Mouse (Mus musculus) liver, embryonic 14.5 days (tissue): ENCODE results near the gene Tmem81. TPM values are rescaled to one million over a fixed set of nuclear protein-coding genes. Genes with fewer than 3 reads are reported as not detected.

Experiments
- ATAC-seq: fragments of 200-750 bp; cut with Nextera tagmentation; 2 replicates; pipeline ENCODE4 v1.8.0; 2017; ENCODE audit warnings: moderate number of reproducible peaks, mild to moderate bottlenecking, moderate library complexity; ENCODE audit not compliant: insufficient read depth
- DNase-seq, 3 experiments: peaks; one replicate each; pipeline ENCODE4 v3.0.0-alpha.2; 2012 to 2013; ENCODE audit warnings: low read depth in 3 of 3, low spot score in 3 of 3
- H3K27ac ChIP-seq: fragments of 300-500 bp; sonication (generic); 2 replicates; pipeline ENCODE4 v1.5.1; 2014; ENCODE audit warnings: moderate library complexity, mild to moderate bottlenecking, control low read depth, inconsistent platforms
- H3K27me3 ChIP-seq: fragments of 300-500 bp; sonication (generic); 2 replicates; pipeline ENCODE4 v1.6.1; 2014; ENCODE audit warnings: mild to moderate bottlenecking, low read length, moderate library complexity; ENCODE audit not compliant: control insufficient read depth, insufficient read depth
- H3K36me3 ChIP-seq: fragments of 300-500 bp; sonication (generic); replicated peaks from 2 replicates; pipeline ENCODE4 v1.6.1; 2014; ENCODE audit warnings: low read depth; ENCODE audit not compliant: control insufficient read depth, insufficient read depth
- H3K4me1 ChIP-seq, 2 experiments: fragments of 200-500 bp in 1 of 2; fragments of 300-500 bp in 1 of 2; sonication (generic) in 1 of 2; replicated peaks; 2 replicates each; pipeline ENCODE4 v1.6.1; 2012 to 2014; ENCODE audit warnings: antibody characterized with exemption in 1 of 2, inconsistent platforms in 1 of 2, low read length in 1 of 2; ENCODE audit not compliant: control insufficient read depth in 2 of 2, insufficient read depth in 2 of 2
- H3K4me2 ChIP-seq: fragments of 300-500 bp; sonication (generic); 2 replicates; pipeline ENCODE4 v1.6.1; 2014; ENCODE audit warnings: low read depth, mild to moderate bottlenecking, control low read depth, moderate library complexity
- H3K4me3 ChIP-seq, 2 experiments: fragments of 200-500 bp in 1 of 2; fragments of 300-500 bp in 1 of 2; sonication (generic) in 1 of 2; 2 replicates each; pipeline ENCODE4 v1.5.1; 2012 to 2014; ENCODE audit warnings: low read depth in 2 of 2, low read length in 2 of 2, mild to moderate bottlenecking in 2 of 2, control low read depth in 1 of 2, inconsistent platforms in 1 of 2, moderate library complexity in 1 of 2; ENCODE audit not compliant: insufficient read depth in 1 of 2
- H3K9ac ChIP-seq: fragments of 300-500 bp; sonication (generic); replicated peaks from 2 replicates; pipeline ENCODE4 v1.6.1; 2014; ENCODE audit warnings: mild to moderate bottlenecking, control low read depth, moderate library complexity
- H3K9me3 ChIP-seq: fragments of 300-500 bp; sonication (generic); 2 replicates; pipeline ENCODE4 v1.6.1; 2016; ENCODE audit warnings: low read length, mixed read lengths; ENCODE audit not compliant: control insufficient read depth
- CTCF ChIP-seq: IDR thresholded peaks from 2 replicates; pipeline ENCODE4 v1.5.1; 2016; ENCODE audit warnings: antibody characterized with exemption, low read depth, control low read depth
- EP300 ChIP-seq: IDR thresholded peaks from 2 replicates; pipeline ENCODE4 v1.6.1; 2016; ENCODE audit warnings: antibody characterized with exemption, low read depth
- WGBS: fragments of 180-500 bp; shearing (Covaris S2); extraction: QIAGEN DNeasy Blood & Tissue Kit; methylation state at CpG from one replicate; pipeline ENCODE4 v1.1.7; 2014; ENCODE audit not compliant: insufficient replicate concordance; 5-methylcytosine and 5-hydroxymethylcytosine counted together
- polyA plus RNA-seq, 2 experiments: library from polyadenylated mRNA; depleted of rRNA in 1 of 2; stranded (reverse) in 1 of 2; unstranded in 1 of 2; fragments of >200 nt; fragmentation: Nextera tagmentation in 1 of 2; extraction: Ambion mirVana in 1 of 2; gene quantifications; 2 replicates each; pipeline versions ENCODE4 v1.2.1 to v1.2.3; 2012 to 2014

The Tmem81 gene
- polyA plus RNA-seq, 2 experiments = 0.88 to 1.3 TPM

GRCm38 (mm10) chr1:132536416-132536815 lies 30.4 kb downstream of the Tmem81 start:
- no peak overlapping the region for H3K27ac ChIP-seq
- H3K9ac ChIP-seq = no peak overlapping the region
- 60% methylated on average over 3 of the region's 3 CpGs for WGBS
- H3K27me3 ChIP-seq = peaks cover 13% of the 10 kb centered on the region
- no peaks in the 10 kb centered on the region for H3K4me1 ChIP-seq
- H3K36me3 ChIP-seq = no peaks in the 10 kb centered on the region
- no peaks in the 10 kb centered on the region for H3K9me3 ChIP-seq
- H3K4me3 ChIP-seq = no peak overlapping the region
- ATAC-seq (no peak), DNase-seq (no peak)
- H3K4me2 ChIP-seq = no peak overlapping the region
- TF ChIP-seq EP300 (no peak), CTCF (no peak)

GRCm38 (mm10) chr1:132537736-132538135 lies 31.7 kb downstream of the Tmem81 start:
- 49% methylated on average over 5 of the region's 5 CpGs for WGBS

GRCm38 (mm10) chr1:132540701-132541100 lies 34.7 kb downstream of the Tmem81 start:
- no peak overlapping the region for H3K4me3 ChIP-seq
- no peak for TF ChIP-seq CTCF
- no peak for TF ChIP-seq EP300
- DNase-seq (no peak), ATAC-seq (no peak)
- H3K9ac ChIP-seq = no peak overlapping the region
- no peaks in the 10 kb centered on the region for H3K9me3 ChIP-seq
- H3K27me3 ChIP-seq = peaks cover 32% of the 10 kb centered on the region
- H3K4me2 ChIP-seq = no peak overlapping the region
- no peaks in the 10 kb centered on the region for H3K36me3 ChIP-seq
- no peak overlapping the region for H3K27ac ChIP-seq
- no peaks in the 10 kb centered on the region for H3K4me1 ChIP-seq
- WGBS = 36% methylated on average over 7 of the region's 7 CpGs

More at GRCm38 (mm10) chr1:132537736-132538135, 31.7 kb downstream of the Tmem81 start:
- no peak for ATAC-seq
- Histone ChIP-seq H3K4me1 (no peaks in the 10 kb centered on the region), H3K9ac (no peak overlapping the region), H3K27ac (no peak overlapping the region), H3K4me2 (no peak overlapping the region), H3K36me3 (no peaks in the 10 kb centered on the region), H3K4me3 (no peak overlapping the region), H3K27me3 (peaks cover 26% of the 10 kb centered on the region), H3K9me3 (no peaks in the 10 kb centered on the region)
- DNase-seq = no peak
- TF ChIP-seq EP300 = no peak
- TF ChIP-seq CTCF = no peak

DNA sequence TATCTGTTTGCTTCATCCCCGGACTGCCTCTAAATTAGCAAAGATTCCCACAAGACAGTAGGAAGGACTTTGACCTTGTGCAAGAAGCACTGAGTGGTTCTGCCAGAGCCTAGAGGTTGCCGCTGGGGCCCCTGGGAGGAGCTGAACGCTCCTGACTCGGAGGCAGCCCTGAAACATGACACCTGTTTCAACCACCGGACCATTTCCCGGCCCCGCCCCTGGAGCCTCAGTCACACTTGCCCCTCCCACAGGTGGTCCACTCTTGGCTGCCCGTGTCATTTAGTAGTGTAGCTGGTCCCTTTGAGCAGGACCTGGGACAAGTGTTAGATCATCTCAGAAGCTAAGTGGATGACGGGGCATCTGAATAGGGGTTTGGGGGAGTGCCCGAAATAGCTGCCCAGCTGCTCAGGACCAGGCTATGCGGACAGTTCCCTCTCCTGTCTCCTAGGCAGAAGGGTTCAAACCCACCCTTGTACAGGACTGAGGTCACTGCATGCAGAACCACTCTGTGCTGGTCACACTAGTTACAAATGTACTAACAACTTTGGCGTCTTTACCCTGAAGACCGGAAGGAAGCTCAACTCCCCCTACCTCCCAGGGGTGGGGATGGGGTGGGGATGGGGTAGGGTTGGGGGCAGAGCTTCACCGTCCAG lies 35.3 kb downstream of the Tmem81 start:
- ATAC-seq (no peak), DNase-seq (no peak)
- no peaks in the 10 kb centered on the region for H3K36me3 ChIP-seq
- peaks cover 32% of the 10 kb centered on the region for H3K27me3 ChIP-seq
- no peak overlapping the region for H3K4me3 ChIP-seq
- no peak overlapping the region for H3K27ac ChIP-seq
- H3K9me3 ChIP-seq = no peaks in the 10 kb centered on the region
- H3K4me2 ChIP-seq = no peak overlapping the region
- H3K4me1 ChIP-seq = no peaks in the 10 kb centered on the region
- WGBS = 2% methylated on average over 14 of the region's 14 CpGs
- no peak overlapping the region for H3K9ac ChIP-seq
- TF ChIP-seq CTCF (no peak), EP300 (no peak)

GRCm38 (mm10) chr1:132541824-132542599 lies 36.0 kb downstream of the Tmem81 start:
- TF ChIP-seq CTCF = no peak
- no peak for TF ChIP-seq EP300
- no peaks in the 10 kb centered on the region for H3K9me3 ChIP-seq
- no peak overlapping the region for H3K4me3 ChIP-seq
- H3K27ac ChIP-seq = no peak overlapping the region
- no peaks in the 10 kb centered on the region for H3K36me3 ChIP-seq
- H3K9ac ChIP-seq = no peak overlapping the region
- no peaks in the 10 kb centered on the region for H3K4me1 ChIP-seq
- DNase-seq (no peak), ATAC-seq (no peak)
- H3K27me3 ChIP-seq = peaks cover 32% of the 10 kb centered on the region
- WGBS = 7% methylated on average over 5 of the region's 5 CpGs
- no peak overlapping the region for H3K4me2 ChIP-seq
